Mouse (Mus musculus): ENCODE measurements at regions not wholly inside any gene's neighbourhood (a gene's known extent, or its start where the extent isn't known, plus 50 kb on each side); places are given as distances from the start of the nearest gene placed in this dataset.

- no peak for DNase-seq (ENCODE audit: low spot score in 2 of 2)
Observed at GRCm38 (mm10) chr5:51922973-51923372, 267.3 kb downstream of the Dhx15 start.

DNA sequence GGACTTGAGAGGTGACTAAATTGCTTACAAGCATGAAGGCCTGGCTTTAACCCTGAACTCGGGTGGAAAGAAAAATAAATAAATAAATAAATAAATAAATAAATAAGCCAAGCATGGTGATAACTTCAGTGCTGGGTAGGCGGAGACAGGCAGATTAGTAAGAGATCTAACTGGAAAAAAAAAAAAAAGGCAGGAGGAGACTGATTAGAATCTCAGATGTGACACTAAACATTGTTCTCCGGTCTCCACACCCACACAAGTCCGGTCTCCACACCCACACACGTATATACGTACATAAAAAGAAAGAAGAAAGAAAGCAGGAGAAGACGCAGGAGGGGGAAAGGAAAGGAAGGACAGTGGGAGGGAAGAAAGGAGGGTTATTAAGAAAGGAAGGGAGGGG is 267.8 kb downstream of the Dhx15 start:
- DNase-seq (ENCODE audit: low spot score in 2 of 2): no peak

GRCm38 (mm10) chr5:51917812-51918448 is 272.4 kb downstream of the Dhx15 start:
- DNase-seq (ENCODE audit: low spot score in 2 of 2): no peak

DNA sequence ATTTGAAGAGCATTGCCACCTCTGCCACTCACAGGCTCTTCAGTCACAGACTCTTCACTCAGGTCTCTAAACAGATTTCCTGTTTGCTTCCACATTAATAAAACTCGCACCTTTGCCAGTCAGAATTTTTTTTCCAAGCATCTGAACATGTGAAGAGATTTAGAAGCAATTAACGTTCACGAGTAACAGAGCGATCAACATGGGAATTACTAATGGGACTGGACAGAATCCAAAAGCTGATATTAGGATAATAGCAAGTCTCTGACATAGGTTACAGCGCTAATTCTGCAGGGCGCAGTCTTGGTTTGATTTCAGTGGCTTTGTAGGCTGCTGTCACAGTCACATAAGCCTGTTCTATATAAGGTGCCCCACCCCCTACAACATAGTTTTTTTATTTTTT is 275.6 kb downstream of the Dhx15 start:
- DNase-seq (ENCODE audit: low spot score in 2 of 2): no peak

- DNase-seq (ENCODE audit: low spot score in 2 of 2): no peak
Observed at GRCm38 (mm10) chr5:51908861-51909260, 281.5 kb downstream of the Dhx15 start.

GRCm38 (mm10) chr5:51906315-51907109 is 283.8 kb downstream of the Dhx15 start:
- no peak for DNase-seq (ENCODE audit: low spot score in 2 of 2)

- no peak for DNase-seq (ENCODE audit: low spot score in 2 of 2)
Observed at GRCm38 (mm10) chr5:51894159-51894558, 296.2 kb downstream of the Dhx15 start.

GRCm38 (mm10) chr5:51891341-51891740 is 299.0 kb downstream of the Dhx15 start:
- DNase-seq (ENCODE audit: low spot score in 2 of 2): no peak

- no peak for DNase-seq (ENCODE audit: low spot score in 2 of 2)
Observed at GRCm38 (mm10) chr5:51888404-51888803, 301.9 kb downstream of the Dhx15 start.

DNA sequence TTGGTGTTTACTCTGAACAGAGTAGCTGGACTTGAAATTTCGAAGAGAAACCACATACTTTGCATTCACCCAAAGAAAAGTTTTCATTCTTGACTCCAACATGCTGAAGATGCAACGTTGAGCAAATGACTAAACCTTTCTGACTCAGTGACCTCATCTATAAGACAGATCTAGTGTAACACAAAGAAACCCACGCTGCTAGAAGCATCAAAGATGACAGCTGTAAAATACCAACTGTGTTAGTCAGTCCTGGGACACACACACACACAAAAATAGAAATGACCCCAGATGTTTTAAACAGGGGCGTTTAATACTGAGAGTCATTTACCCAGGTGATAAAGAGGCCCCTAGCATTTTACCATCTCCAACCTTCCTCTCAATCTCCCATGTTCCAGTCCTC is 307.7 kb downstream of the Dhx15 start:
- DNase-seq (ENCODE audit: low spot score in 2 of 2): no peak

- no peak for DNase-seq (ENCODE audit: low spot score in 2 of 2)
Observed at GRCm38 (mm10) chr5:51882173-51882572, 308.1 kb downstream of the Dhx15 start.

GRCm38 (mm10) chr5:51876846-51877245 is 309.3 kb upstream of the Ppargc1a start:
- DNase-seq (ENCODE audit: low spot score in 2 of 2): no peak

DNA sequence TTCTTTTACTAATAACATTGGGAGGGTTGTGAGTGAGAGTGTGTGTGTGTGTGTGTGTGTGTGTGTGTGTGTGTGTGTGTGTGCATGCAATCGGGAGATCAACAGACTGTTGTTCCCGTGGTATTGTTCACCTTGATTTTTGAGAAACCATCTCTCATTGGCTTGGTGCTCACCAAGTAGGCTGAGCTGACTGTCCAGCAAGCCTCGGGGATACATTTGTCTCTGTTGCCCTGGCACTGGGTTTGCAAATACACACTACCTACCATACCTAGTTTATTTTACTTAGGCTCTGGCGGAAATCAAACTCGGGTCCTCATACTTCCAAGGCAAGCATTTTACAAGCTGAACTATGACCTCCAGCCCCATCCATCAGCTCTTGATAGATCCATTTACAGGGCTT is 306.0 kb upstream of the Ppargc1a start:
- DNase-seq (ENCODE audit: low spot score in 2 of 2): no peak

DNA sequence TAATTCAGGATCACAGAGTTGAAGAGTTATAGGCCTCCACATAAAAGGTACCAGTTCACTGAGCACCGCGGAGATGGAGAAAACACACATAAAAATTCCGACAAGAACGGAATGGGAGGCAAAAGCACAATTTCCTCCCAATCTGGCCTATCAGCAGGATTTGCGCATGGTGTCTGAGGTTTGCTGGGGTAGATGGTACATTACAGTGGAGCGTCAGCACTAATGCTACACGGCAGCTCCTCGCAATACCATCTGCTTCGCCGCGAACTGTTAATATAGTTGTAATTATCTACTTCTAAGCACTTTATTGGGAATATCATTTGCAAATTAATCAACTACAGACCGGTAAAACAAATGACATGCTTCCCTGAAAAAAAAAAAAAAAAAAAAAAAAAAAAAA is 304.2 kb upstream of the Ppargc1a start:
- no peak for DNase-seq (ENCODE audit: low spot score in 2 of 2)

DNA sequence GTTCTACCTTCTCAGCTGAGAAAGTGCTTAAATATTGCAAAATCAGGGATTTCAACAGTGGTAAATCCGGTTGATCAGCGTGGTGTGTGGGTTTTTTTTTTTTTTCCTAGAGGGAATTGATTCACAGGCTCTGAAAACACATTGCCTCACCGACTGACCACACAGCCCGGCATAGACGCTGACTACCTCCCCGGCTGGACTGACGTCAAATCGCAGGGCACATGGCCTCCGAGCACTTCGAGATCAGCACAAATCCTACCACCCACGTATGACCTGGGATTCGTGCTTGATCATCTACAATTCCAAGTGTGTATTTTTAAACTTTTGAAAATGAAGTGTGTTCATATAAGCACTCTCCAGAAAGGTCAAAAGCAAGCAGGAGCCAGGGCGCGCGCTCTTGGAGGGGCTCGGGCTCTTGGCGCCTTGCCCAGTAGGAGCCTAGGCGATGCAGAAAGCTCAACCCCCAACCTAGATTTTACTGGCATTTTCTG is 300.7 kb upstream of the Ppargc1a start:
- no peak for DNase-seq (ENCODE audit: low spot score in 2 of 2)

GRCm38 (mm10) chr5:51866002-51866401 is 298.5 kb upstream of the Ppargc1a start:
- DNase-seq (ENCODE audit: low spot score in 2 of 2): no peak

GRCm38 (mm10) chr5:51860496-51860895 is 293.0 kb upstream of the Ppargc1a start:
- DNase-seq (ENCODE audit: low spot score in 2 of 2): no peak

DNA sequence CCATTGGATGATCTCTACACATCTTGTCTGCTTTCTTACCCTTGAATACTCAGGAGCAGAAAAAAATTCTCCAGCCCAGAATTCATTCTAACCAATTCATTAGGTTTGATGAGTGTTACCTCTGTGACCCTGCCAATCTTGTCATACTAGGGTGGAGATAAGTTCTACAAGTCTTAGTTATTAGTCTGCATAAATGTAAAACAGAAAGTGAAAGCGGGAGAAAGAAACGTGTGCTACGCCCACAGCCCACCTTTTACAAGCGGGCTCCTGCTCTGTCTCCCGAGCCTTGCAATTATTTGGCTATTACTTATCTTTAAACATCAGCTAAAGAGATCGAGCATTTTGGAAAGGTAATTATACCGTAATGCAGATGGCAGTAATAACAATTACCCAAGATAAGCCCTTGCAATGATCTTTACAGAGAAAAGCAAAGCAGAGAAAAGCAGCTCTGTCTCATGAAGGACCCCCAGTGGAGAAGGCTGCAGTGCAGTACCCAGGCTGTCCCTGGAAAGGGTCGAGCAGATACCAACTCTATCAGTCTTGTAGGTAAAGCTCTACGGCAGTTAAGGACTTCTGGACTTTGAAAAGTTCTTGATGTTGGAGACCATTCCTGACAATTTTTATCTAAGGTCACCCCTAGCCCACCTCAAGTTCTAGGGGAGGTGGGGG is 286.1 kb upstream of the Ppargc1a start:
- DNase-seq (ENCODE audit: low spot score in 2 of 2): no peak

DNA sequence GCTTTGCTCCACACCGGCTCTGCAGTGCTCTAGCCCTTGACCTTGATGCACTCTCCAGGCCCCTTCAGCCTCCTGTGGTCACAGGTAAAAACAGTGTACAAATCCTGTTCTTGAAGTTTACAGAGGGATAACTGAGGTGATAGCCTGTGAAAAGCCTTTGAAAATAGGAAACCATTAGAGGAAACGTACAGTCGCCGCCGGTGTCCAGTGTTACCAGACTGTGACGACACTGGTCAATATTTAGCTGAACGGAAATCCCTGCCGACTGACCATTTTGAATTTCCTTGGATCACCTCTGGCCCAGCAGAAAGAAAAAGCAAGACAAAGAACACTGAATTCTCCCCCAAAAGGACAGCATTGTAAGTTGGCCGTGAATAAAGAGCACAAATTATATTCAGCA is 282.6 kb upstream of the Ppargc1a start:
- no peak for DNase-seq (ENCODE audit: low spot score in 2 of 2)

DNA sequence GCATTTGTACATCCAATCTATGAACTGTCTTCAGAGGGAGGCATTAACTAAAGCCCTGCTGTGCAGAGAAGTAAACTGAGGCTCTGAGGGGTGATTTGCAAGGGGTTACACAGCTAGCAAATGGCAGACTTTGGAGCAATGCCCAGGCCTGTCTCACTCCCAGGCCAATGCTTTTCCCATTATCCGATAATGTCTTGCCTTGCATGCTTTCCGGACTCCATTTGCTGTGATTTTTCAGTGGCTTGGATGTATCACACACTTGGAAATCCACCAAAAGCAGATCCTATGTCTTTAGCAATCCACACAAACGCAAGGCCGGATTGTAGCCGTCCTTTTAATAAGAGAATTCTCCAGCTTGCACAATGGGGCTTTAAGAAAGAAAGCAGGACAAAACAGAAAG is 281.7 kb upstream of the Ppargc1a start:
- no peak for DNase-seq (ENCODE audit: low spot score in 2 of 2)

DNA sequence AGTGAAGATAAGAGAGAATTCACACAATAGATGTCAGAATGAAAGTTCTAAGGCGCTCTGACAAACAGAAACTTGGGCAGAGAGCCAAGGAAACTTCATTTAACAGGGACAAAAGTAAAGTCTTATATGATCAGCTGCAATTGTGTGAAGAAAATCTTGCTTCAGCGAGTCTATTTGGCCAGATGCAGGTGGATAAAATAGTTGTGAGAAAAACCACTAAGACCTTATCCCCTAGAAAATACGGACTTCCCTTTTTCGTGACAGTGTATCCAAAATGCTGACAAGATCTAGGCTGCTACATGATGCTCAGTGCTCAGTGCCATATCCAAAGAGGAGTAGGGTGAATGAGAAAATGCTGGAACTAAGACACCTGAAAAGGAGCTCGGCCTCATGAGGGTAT is 274.7 kb upstream of the Ppargc1a start:
- DNase-seq (ENCODE audit: low spot score in 2 of 2): no peak

DNA sequence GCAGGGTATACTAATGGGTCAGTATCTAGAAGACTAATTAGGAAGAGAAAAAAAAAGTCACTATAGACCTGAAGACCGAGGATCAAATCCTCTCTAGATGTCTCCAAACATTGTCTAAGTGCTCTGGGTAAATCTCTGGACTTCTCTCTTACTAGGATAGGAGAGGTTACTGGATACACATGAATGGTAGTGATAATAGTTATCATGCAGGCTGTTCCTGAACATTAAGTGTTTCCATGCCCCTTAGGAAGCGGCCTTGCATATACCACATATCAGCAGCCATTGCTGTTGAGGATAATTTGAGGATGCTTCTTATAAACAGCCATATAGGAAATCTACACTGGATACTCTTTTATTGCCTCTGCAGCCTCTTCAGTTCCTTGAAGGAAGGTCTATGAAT is 274.2 kb upstream of the Ppargc1a start:
- no peak for DNase-seq (ENCODE audit: low spot score in 2 of 2)

Data from right cerebral cortex, adult 2 months (tissue).